Mouse (Mus musculus): ENCODE data around the gene Cdc6. TPM values are rescaled to one million over a fixed set of nuclear protein-coding genes. Genes with fewer than 3 reads are reported as not detected.
"Not testable (repeated sequence)": the region's sequence is repeated elsewhere in the genome, so short reads cannot be mapped to it uniquely, and the experiment has no call there.

The Cdc6 gene
- total RNA-seq, 1 experiment from 2014 or later, result 0.67 TPM

DNA sequence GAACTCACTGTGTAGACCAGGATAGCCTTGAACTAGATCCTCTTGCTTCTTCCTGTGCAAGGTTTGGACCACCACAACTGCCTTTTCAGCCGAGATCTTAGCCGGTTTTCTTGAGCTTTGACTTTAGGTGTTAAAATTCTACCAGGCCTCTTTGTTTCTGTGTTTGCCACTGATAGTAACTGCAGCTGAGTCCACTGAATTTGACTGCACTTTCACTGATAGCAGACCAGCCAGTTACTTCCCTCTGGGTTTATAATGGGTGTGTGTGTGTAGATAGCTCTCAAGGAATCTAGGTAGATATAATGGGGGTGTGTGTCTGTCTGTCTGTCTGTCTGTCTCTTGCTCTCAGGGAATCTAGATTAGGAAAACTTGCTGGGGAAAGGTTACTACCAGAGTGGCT is 3.0 kb upstream of the Cdc6 start:
- ATAC-seq (replicated peaks; ENCODE audit: insufficient number of reproducible peaks, low FRiP score, low TSS enrichment, poor library complexity, severe bottlenecking), result no peak

- no peak for ATAC-seq (replicated peaks; ENCODE audit: insufficient number of reproducible peaks, low FRiP score, low TSS enrichment, poor library complexity, severe bottlenecking)
Measured at GRCm38 (mm10) chr11:98905033-98905432, 2.6 kb upstream of the Cdc6 start.

DNA sequence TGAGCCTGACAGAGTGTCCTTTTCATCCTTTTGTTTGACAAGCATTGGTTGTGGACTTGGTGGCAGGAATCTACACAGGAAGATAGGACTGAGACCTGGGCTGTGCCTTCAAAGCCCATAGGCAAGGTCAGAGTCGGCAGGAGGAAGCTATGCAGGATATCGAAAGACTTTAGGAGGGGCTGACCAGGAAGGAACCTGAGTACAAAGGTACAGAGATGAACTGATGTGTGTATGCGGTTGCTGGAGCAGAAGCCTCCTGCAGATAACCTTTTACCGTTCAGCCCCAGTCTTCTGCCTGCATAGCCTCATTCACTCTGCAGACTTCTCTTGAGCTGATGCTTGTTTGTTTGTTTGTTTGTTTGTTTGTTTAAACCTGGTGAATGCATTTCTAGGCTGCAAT is 2.0 kb upstream of the Cdc6 start:
- no peak for ATAC-seq (replicated peaks; ENCODE audit: insufficient number of reproducible peaks, low FRiP score, low TSS enrichment, poor library complexity, severe bottlenecking)

- ATAC-seq (replicated peaks; ENCODE audit: insufficient number of reproducible peaks, low FRiP score, low TSS enrichment, poor library complexity, severe bottlenecking), result no peak
Measured at GRCm38 (mm10) chr11:98907063-98907436, 551 bp upstream of the Cdc6 start.

GRCm38 (mm10) chr11:98909654-98910053 is 2.1 kb downstream of the Cdc6 start:
- ATAC-seq (replicated peaks; ENCODE audit: insufficient number of reproducible peaks, low FRiP score, low TSS enrichment, poor library complexity, severe bottlenecking), result 0 out of 2 replicates have a peak, but pooled peaks have one; percentile 9

GRCm38 (mm10) chr11:98910415-98910814 is 2.8 kb downstream of the Cdc6 start:
- ATAC-seq (replicated peaks; ENCODE audit: insufficient number of reproducible peaks, low FRiP score, low TSS enrichment, poor library complexity, severe bottlenecking), result no peak

DNA sequence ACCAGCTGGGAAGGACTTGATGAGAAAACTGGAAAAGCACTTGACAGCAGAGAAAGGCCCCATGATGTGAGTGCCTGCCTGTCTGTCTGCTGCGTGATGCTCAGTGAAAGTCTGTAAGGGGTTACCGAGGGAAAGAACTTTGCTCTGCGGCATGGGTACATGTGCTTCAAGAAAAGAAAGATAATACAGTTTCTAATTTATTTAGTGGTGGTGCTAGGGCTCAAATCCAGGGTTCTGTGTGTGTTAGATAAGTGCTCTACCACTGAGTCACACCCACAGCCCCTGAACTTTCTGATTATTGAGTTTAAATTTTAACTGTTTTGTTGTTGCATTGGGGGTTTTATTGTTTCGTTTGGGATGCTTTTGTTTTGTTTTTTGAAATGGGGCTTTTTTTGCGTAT is 3.9 kb downstream of the Cdc6 start:
- ATAC-seq (replicated peaks; ENCODE audit: insufficient number of reproducible peaks, low FRiP score, low TSS enrichment, poor library complexity, severe bottlenecking), result no peak

DNA sequence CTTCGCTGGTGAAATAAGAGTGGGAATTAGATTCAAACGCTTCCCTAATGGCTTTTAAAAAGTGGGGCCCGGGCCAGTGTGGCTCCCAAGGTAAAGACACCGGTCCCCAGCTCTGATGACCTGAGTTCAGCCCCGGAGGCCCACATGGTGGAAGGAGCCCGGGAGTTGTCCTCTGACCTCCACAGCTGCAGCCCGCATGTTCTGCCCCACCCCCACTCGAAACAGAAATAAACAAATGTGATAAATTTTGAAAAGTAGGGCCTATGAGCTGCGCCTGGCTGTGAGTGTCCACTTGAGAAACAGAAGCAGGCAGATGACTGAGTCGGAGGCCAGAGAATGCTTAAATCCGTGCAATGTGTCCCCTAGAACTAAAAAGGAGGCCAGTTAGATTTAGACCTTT is 6.6 kb downstream of the Cdc6 start:
- no peak for ATAC-seq (replicated peaks; ENCODE audit: insufficient number of reproducible peaks, low FRiP score, low TSS enrichment, poor library complexity, severe bottlenecking)

DNA sequence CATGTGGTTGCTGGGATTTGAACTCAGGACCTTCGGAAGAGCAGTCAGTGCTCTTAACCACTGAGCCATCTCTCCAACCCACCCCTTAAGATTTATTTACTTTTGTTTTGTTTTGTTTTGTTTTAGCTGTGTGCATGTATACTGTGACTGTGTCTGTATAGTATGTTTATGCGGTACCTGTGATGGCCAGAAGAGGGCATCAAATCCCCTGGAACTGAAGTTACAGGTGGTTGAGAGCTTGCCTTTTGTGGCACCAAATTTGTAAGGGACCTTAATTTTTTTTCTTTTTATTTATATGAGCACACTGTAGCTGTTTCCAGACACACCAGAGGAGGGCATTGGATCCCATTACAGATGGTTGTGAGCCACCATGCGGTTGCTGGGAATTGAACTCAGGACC is 8.8 kb downstream of the Cdc6 start:
- not testable (repeated sequence) for ATAC-seq (replicated peaks; ENCODE audit: insufficient number of reproducible peaks, low FRiP score, low TSS enrichment, poor library complexity, severe bottlenecking)

GRCm38 (mm10) chr11:98917428-98918005 is 9.9 kb downstream of the Cdc6 start:
- ATAC-seq (replicated peaks; ENCODE audit: insufficient number of reproducible peaks, low FRiP score, low TSS enrichment, poor library complexity, severe bottlenecking), result no peak; the same call in 1 of the 2 replicates

DNA sequence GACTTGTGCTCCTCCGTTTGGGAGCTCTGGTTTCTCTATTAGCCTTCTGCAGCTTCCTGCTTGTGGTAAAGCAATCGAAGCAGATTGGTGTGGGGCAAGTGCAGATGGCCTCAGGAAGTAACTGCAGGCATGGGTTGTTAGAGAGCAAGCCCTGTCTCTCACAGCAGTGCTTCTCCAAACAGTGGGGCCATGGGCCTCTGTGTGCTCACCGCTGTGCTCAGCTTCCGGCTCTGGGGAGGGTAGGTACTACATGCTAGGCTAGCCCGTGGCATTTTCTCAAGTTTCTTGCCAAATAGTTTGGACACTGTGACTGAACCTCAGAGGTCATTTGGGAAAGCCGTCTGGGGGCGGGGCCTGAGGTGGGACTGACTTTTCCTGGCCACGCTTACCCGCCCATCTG is 10.6 kb downstream of the Cdc6 start:
- peak; percentile 93 for ATAC-seq (replicated peaks; ENCODE audit: insufficient number of reproducible peaks, low FRiP score, low TSS enrichment, poor library complexity, severe bottlenecking)

GRCm38 (mm10) chr11:98919009-98919408 is 11.4 kb downstream of the Cdc6 start:
- no peak for ATAC-seq (replicated peaks; ENCODE audit: insufficient number of reproducible peaks, low FRiP score, low TSS enrichment, poor library complexity, severe bottlenecking)

GRCm38 (mm10) chr11:98921813-98922212 is 14.2 kb downstream of the Cdc6 start:
- ATAC-seq (replicated peaks; ENCODE audit: insufficient number of reproducible peaks, low FRiP score, low TSS enrichment, poor library complexity, severe bottlenecking), result not testable (repeated sequence)

DNA sequence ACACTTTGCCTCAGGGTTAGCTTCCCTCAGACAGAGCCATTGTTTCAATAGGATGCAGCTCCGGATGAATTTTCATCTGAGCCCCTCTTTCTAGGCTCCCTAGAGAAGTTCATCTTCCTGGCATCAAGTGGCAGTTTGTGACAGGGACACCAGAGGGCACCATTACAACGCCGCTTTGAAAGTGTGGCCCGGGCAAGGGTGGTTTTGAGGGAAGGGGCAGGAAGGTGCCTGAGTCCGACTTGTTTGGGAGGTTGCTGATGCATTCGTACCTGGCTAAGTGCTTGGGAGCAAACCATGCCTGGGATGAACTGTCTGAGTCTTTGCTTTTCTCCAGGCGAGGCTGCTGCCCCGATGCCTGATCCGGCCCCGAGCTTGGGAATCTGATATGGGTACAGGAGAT is 14.7 kb downstream of the Cdc6 start:
- ATAC-seq (replicated peaks; ENCODE audit: insufficient number of reproducible peaks, low FRiP score, low TSS enrichment, poor library complexity, severe bottlenecking), result not testable (repeated sequence)

DNA sequence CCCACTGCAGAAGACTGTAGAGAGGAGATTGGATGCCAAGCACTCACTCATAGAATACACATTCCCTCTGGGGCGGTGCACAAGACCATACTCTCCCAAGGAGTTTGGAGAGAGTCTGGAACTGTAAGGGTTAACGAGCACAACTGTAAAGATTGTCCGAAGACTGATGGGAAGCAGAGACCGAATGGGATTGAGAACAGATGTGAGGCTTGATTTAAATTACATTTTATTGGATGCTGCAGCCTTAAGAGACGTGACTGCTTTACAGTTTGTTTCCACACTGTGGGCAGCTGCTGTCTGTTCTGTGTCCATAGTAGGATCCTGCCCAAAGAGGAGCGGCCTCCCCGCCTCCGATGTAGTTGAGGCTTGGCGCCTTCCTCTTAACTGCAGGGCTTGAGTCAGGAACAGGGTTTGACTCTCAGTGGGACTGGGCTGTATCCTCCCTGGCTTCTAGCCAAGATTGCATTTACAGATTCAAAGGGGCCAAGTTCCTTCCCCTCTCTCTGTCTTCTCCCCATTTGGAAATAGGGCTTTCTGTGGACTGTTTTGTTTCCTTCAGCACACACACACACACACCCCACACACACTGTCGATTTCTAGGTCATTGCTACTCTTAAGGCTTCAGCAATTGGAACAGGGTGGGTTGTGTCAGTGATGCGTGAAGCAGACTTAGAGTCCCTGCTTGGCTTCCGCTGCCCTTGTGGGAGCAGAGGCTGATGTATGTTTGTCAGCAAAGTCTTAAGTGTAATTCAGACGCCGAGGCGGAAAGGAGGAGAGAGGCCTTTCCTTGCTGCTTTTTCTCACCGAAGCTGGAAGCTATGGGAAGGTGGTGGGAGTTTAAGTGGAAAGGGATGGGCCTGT is 15.5 kb downstream of the Cdc6 start:
- ATAC-seq (replicated peaks; ENCODE audit: insufficient number of reproducible peaks, low FRiP score, low TSS enrichment, poor library complexity, severe bottlenecking), result not testable (repeated sequence)

DNA sequence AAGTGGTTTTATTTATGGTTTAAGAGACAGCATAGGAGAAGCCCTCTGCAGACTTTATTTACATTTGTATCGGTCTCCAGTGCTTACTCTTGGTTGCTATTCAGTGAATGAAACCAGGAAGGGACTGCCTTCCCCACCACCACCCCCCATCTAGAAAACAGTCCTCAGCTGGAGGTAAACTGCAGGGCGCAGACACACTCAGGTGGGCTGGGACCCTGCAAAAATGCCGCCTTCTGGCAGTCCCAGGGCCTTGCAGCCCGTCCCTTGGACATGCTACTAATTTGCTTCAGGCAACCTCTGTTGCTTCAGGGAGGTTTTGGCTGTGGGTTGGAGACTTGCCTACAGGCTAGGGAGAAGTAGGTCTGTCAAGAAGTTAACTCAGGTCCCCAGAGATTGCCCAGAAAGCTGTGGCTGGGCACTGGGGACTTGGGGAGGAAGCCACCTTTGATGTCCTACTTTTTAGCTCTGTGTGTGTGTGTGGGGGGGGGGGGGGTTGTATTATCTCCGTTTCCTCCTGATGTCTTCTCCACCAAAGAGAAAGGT is 17.1 kb downstream of the Cdc6 start:
- no peak for ATAC-seq (replicated peaks; ENCODE audit: insufficient number of reproducible peaks, low FRiP score, low TSS enrichment, poor library complexity, severe bottlenecking)

GRCm38 (mm10) chr11:98925265-98925721 is 17.7 kb downstream of the Cdc6 start:
- no peak for ATAC-seq (replicated peaks; ENCODE audit: insufficient number of reproducible peaks, low FRiP score, low TSS enrichment, poor library complexity, severe bottlenecking)

DNA sequence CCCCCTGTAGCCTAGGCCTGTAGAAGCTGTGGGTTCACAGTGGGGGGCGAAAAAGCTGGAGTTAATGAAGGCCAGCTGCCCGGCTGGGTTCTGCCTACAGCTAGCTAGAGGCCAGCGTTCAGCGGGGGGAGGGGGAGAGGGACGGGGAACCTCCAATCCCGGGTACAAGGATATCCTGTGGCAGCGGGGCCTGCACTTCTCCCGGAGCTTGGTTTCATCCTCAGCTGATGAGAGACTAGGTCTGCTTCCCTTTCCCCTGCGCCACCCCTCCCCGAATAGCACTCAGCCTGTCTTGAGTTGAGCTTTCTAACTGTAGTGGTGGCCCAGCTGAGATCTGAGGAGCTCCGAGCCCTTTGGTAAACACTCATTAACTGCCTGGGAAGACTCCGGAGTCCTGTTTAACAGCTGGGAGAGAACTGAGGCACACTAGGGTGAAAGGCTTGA is 18.3 kb downstream of the Cdc6 start:
- no peak for ATAC-seq (replicated peaks; ENCODE audit: insufficient number of reproducible peaks, low FRiP score, low TSS enrichment, poor library complexity, severe bottlenecking)

DNA sequence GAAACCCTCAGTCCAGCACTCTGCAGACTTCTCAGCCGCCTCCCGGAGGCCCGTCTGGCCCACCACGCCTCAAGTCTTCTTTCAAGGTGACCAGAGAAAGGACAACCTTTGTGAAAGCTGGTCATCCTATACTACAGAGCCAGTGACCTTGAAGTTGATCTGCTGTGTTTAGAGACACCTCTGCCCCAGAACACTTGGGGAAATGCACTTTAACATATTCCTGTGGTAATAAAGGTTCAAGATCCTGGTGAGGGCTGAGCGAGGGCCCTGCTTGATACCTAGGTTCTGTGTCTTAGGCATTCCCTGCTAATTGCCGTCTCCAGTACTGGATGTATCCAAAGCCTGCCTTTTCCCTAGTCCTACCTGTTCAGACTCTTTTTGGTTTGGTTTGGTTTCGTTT is 19.0 kb downstream of the Cdc6 start:
- no peak for ATAC-seq (replicated peaks; ENCODE audit: insufficient number of reproducible peaks, low FRiP score, low TSS enrichment, poor library complexity, severe bottlenecking)

Data from monocyte, adult 5-6 weeks (primary cell).